Mouse (Mus musculus) heart, adult 18-20 months (tissue): Measurements from ENCODE around the gene Ddx24. TPM values are rescaled to one million over a fixed set of nuclear protein-coding genes. Genes with fewer than 3 reads are reported as not detected.

Experiments
- DNase-seq, 2 experiments: peaks; one replicate each; pipeline ENCODE4 v3.0.0; 2021 to 2022; ENCODE audit warnings: mixed read lengths in 1 of 2
- total RNA-seq, 2 experiments: library from RNA; stranded (reverse); gene quantifications; 2 replicates each; pipeline ENCODE4 v1.2.3; 2021

Ddx24 gene
- total RNA-seq, 2 experiments from 2014 or later: 88.3 to 91.5 TPM

- no peak for DNase-seq
Observed at GRCm38 (mm10) chr12:103389982-103390381, 35.6 kb downstream of the Ddx24 start.

GRCm38 (mm10) chr12:103389348-103389727 lies 36.3 kb downstream of the Ddx24 start:
- no peak for DNase-seq

GRCm38 (mm10) chr12:103388505-103389347 lies 36.9 kb downstream of the Ddx24 start, which contains the start of gene Otub2:
Otub2 (plus strand) TSS chr12:103388682.
- DNase-seq: peak; percentile 99

GRCm38 (mm10) chr12:103380226-103380625 lies 45.4 kb downstream of the Ddx24 start:
- DNase-seq: no peak

- DNase-seq: no peak
Observed at GRCm38 (mm10) chr12:103376774-103377173, 48.9 kb downstream of the Ddx24 start.

- no peak for DNase-seq
Observed at GRCm38 (mm10) chr12:103376124-103376523, 49.5 kb downstream of the Ddx24 start.

- no peak for DNase-seq
Observed at GRCm38 (mm10) chr12:103373530-103374236, 51.9 kb downstream of the Ddx24 start.

GRCm38 (mm10) chr12:103371711-103372110 lies 53.9 kb downstream of the Ddx24 start:
- DNase-seq: peak; percentile 64 to 79

- no peak for DNase-seq
Observed at GRCm38 (mm10) chr12:103370861-103371260, 54.8 kb downstream of the Ddx24 start.

- no peak for DNase-seq
Observed at GRCm38 (mm10) chr12:103368777-103369176, 56.9 kb downstream of the Ddx24 start.

GRCm38 (mm10) chr12:103368326-103368669 lies 57.3 kb downstream of the Ddx24 start:
- no peak for DNase-seq

- DNase-seq: peak; percentile 73 to 91
Observed at GRCm38 (mm10) chr12:103367620-103368325, 57.9 kb downstream of the Ddx24 start.

GRCm38 (mm10) chr12:103367171-103367570 lies 58.5 kb downstream of the Ddx24 start:
- DNase-seq: peak in 1 of 2 experiments; percentile 49

- DNase-seq: peak; percentile 75 to 89
Observed at GRCm38 (mm10) chr12:103362336-103362735, 63.3 kb downstream of the Ddx24 start.

- DNase-seq: peak; percentile 62 to 75
Observed at GRCm38 (mm10) chr12:103361539-103362307, 63.9 kb downstream of the Ddx24 start.

GRCm38 (mm10) chr12:103360812-103361211 lies 64.8 kb downstream of the Ddx24 start:
- DNase-seq: peak in 1 of 2 experiments; percentile 24

- peak; percentile 55 for DNase-seq
Observed at GRCm38 (mm10) chr12:103358951-103359801, 66.5 kb downstream of the Ddx24 start.

- DNase-seq: peak; percentile 83 to 87
Observed at GRCm38 (mm10) chr12:103358216-103358615, 67.4 kb downstream of the Ddx24 start.
